8 mouse cellular contexts compared by ENCODE assay signal in the genomic region with DNA sequence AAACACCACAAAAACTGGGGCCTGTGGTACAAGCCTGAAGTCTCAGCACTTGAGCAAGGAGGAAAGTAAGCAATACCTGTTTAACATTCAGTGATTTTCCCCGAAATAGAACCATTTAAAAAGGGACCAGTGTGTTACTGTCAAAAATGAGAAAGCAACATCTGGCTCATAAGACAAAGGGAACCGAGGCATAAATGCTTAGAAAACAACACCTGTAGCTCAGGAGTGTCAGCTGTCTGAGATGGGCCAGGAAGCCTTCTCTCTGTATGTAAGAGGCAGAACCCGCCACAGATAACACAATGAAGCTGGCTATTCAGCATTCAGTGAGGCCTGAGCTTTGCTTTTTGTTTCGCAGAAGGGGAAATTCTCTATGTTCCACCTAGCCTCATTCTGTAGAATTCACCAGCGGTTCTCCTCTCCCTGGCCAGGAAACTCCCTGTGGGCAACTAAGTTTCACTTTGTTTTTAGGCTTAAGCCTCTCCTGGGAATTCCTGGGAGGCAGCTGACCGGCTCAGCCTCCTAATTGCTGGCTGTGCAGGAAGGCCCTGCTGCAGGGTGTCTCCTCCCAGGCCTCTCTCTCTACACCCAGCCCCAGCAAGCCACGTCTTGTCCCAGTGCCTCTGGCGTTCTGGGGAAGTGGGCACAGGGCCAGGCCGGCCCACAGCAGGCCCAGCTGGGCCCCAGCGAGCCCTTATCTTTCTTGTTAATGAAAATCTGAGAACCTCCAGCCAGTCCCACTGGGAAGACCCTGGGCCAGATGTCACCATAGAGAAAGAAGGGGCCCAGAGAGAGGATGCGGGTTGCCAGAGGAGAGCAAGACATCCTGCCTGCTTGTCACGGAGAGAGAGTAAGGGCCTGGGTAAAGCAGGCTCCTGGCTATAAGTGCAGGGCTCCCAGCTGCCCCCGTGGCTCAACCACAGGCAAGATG. TPM values are rescaled to one million over a fixed set of nuclear protein-coding genes. Genes with fewer than 3 reads are reported as not detected.
DNase-seq lines count a peak whose midpoint lies in the region; ATAC-seq and TF ChIP-seq lines count a peak whose summit lies in the region.

No protein-coding gene starts in this region.

- intact Hi-C loops in left cerebral cortex, postnatal 4 days (cut with DNase I), result no loop called here

- no peaks in the 10 kb centered on the region for H3K36me3 ChIP-seq in liver, postnatal 0 days (replicated peaks; ENCODE audit: insufficient read depth, low read length)
- H3K36me3 ChIP-seq in neural tube, embryonic 15.5 days, result no peaks in the 10 kb centered on the region

- TF ChIP-seq EP300 in liver, postnatal 0 days (IDR thresholded peaks at IDR 0.05; ENCODE audit: low read depth), result no peak

- no peaks in the 10 kb centered on the region for H3K9me3 ChIP-seq in liver, postnatal 0 days (ENCODE audit: low read length)
- no peaks in the 10 kb centered on the region for H3K9me3 ChIP-seq in neural tube, embryonic 15.5 days (replicated peaks)

- H3K4me2 ChIP-seq in liver, postnatal 0 days (ENCODE audit: low read depth, low read length), result no peak overlapping the region
- H3K4me2 ChIP-seq in neural tube, embryonic 15.5 days, result peak overlapping the region; percentile 1; the same call in 1 of the 2 replicates

- DNase-seq in left cerebral cortex, postnatal 4 days, result peak; percentile 90
- DNase-seq in left cerebral cortex, adult 11 months (ENCODE audit: low spot score), result no peak
- DNase-seq in embryo, embryonic 11 days, result peak; percentile 56
- peak; percentile 89 for DNase-seq in heart, adult 8-10 months (ENCODE audit: low spot score)
- peak; percentile 91 for DNase-seq in kidney, adult 11 months
- DNase-seq in liver, postnatal 0 days, result peak; percentile 61
- DNase-seq in urinary bladder, postnatal 25 days (ENCODE audit: low spot score), result peak; percentile 85

- peaks cover 17% of the 10 kb centered on the region for H3K4me1 ChIP-seq in liver, postnatal 0 days (ENCODE audit: insufficient read depth)
- H3K4me1 ChIP-seq in neural tube, embryonic 15.5 days, result peaks cover 40% of the 10 kb centered on the region

- peaks cover 24% of the 10 kb centered on the region for H3K27me3 ChIP-seq in liver, postnatal 0 days (ENCODE audit: insufficient read depth, low read length)
- no peaks in the 10 kb centered on the region for H3K27me3 ChIP-seq in neural tube, embryonic 15.5 days (replicated peaks)

- H3K4me3 ChIP-seq in liver, postnatal 0 days (ENCODE audit: low read depth, low read length), result no peak overlapping the region
- H3K4me3 ChIP-seq in neural tube, embryonic 15.5 days (replicated peaks), result no peak overlapping the region

- peak; percentile 36 for ATAC-seq in liver, postnatal 0 days
- ATAC-seq in neural tube, embryonic 15.5 days (ENCODE audit: low FRiP score), result no peak

- TF ChIP-seq CTCF in liver, postnatal 0 days (IDR thresholded peaks at IDR 0.05; ENCODE audit: low read depth), result no peak

- H3K9ac ChIP-seq in liver, postnatal 0 days (replicated peaks), result peak overlapping the region; percentile 48
- no peak overlapping the region for H3K9ac ChIP-seq in neural tube, embryonic 15.5 days (replicated peaks)

- peak overlapping the region; percentile 82 for H3K27ac ChIP-seq in liver, postnatal 0 days (ENCODE audit: low read depth)
- peak overlapping the region; percentile 38 for H3K27ac ChIP-seq in neural tube, embryonic 15.5 days (replicated peaks)

- 30% methylated on average over 13 of the region's 13 CpGs for WGBS in liver, postnatal 0 days (ENCODE audit: insufficient replicate concordance)
- 21% methylated on average over 13 of the region's 13 CpGs for WGBS in neural tube, embryonic 15.5 days

RNA-seq across cellular contexts. Expression of a gene that starts 2.3 kb away (rescaled TPM):
- total RNA-seq in left cerebral cortex, postnatal 4 days (2021), result 100 to 1,000 TPM; 269 to 310 TPM
- total RNA-seq in heart, adult 8-10 months (2022), result 10 to 100 TPM; 24.1 to 31.1 (median 28.1) TPM
- polyA plus RNA-seq in liver, postnatal 0 days (2015; fragmentation: Nextera tagmentation; extraction: Ambion mirVana), result 4.8 and 5.0 TPM in 2 replicates
- 104 and 107 TPM in 2 replicates for polyA plus RNA-seq in neural tube, embryonic 15.5 days (2015; fragmentation: Nextera tagmentation; extraction: Ambion mirVana)

RNA-seq across cellular contexts. Expression of a gene that starts 2.9 kb away (rescaled TPM):
- 10 to 100 TPM; 12.1 to 13.8 TPM for total RNA-seq in left cerebral cortex, postnatal 4 days (2021)
- 10 to 100 TPM; 12.9 to 20.3 (median 14.4) TPM for total RNA-seq in heart, adult 8-10 months (2022)
- polyA plus RNA-seq in liver, postnatal 0 days (2015; fragmentation: Nextera tagmentation; extraction: Ambion mirVana), result 77.3 and 79.2 TPM in 2 replicates
- 26.1 and 39.5 TPM in 2 replicates for polyA plus RNA-seq in neural tube, embryonic 15.5 days (2015; fragmentation: Nextera tagmentation; extraction: Ambion mirVana)

Comparison
In these comparisons a context has a peak if more than half of its experiments do, and no peak if none do; other contexts are left out.
1. RNA of a gene that starts 2.3 kb away (total RNA-seq): 269 to 310 TPM in left cerebral cortex, postnatal 4 days; 24.1 to 31.1 TPM in heart, adult 8-10 months; every median in the first group is over 4 times any median in the second.